Mouse (Mus musculus) spleen, adult 2 months (tissue): ENCODE data around the gene Tbkbp1. TPM values are rescaled to one million over a fixed set of nuclear protein-coding genes. Genes with fewer than 3 reads are reported as not detected.
A peak's percentile ranks its signal among the peaks of the same experiment; 100 is the strongest.
"Not testable (repeated sequence)": the region's sequence is repeated elsewhere in the genome, so short reads cannot be mapped to it uniquely, and the experiment has no call there.

Experiments
- DNase-seq, 2 experiments: peaks; one replicate each; pipeline versions ENCODE4 v3.0.0 to v3.0.0-alpha.2; 2012 to 2021; ENCODE audit warnings: low spot score in 2 of 2, low read depth in 1 of 2
- H3K27ac ChIP-seq: fragments of 200-500 bp; 2 replicates; pipeline ENCODE4 v1.5.1; 2012; ENCODE audit warnings: low read length, inconsistent platforms; ENCODE audit not compliant: insufficient read depth
- H3K27me3 ChIP-seq: fragments of 200-500 bp; 2 replicates; pipeline ENCODE4 v1.6.1; 2012; ENCODE audit warnings: mild to moderate bottlenecking, moderate library complexity, low read length, inconsistent platforms; ENCODE audit not compliant: control insufficient read depth, insufficient read depth
- H3K36me3 ChIP-seq: fragments of 200-500 bp; 2 replicates; pipeline ENCODE4 v1.6.1; 2012; ENCODE audit warnings: mild to moderate bottlenecking, low read length, inconsistent platforms; ENCODE audit not compliant: control insufficient read depth, insufficient read depth
- H3K4me1 ChIP-seq: fragments of 200-500 bp; 2 replicates; pipeline ENCODE4 v1.6.1; 2011; ENCODE audit warnings: inconsistent platforms; ENCODE audit not compliant: control insufficient read depth, insufficient read depth, insufficient read length
- H3K4me3 ChIP-seq: fragments of 200-500 bp; 2 replicates; pipeline ENCODE4 v1.5.1; 2011; ENCODE audit warnings: mild to moderate bottlenecking, inconsistent platforms; ENCODE audit not compliant: insufficient read depth, insufficient read length; ENCODE audit errors: extremely low read depth
- CTCF ChIP-seq: fragments of 200-500 bp; IDR thresholded peaks from 2 replicates; pipeline ENCODE4 v1.5.1; 2011; ENCODE audit warnings: mild to moderate bottlenecking, inconsistent platforms; ENCODE audit not compliant: insufficient read depth, insufficient read length, insufficient replicate concordance; ENCODE audit errors: extremely low read depth
- POLR2A ChIP-seq: fragments of 200-500 bp; IDR thresholded peaks from 2 replicates; pipeline ENCODE4 v1.6.1; 2011; ENCODE audit warnings: low read depth, low read length, inconsistent platforms
- WGBS: fragments of 180-500 bp; shearing (Covaris S2); methylation state at CpG from one replicate; pipeline ENCODE4 v1.1.7; 2018; 5-methylcytosine and 5-hydroxymethylcytosine counted together
- polyA plus RNA-seq: library from polyadenylated mRNA; depleted of rRNA; stranded (reverse); fragments of >200 nt; gene quantifications from 2 replicates; pipeline ENCODE4 v1.2.3, GENCODE M21; 2012

Gene Tbkbp1
- polyA plus RNA-seq, 1 experiment: 16.3 TPM

GRCm38 (mm10) chr11:97190992-97191391, 39.7 kb upstream of the Tbkbp1 start:
- Histone ChIP-seq H3K36me3 (no peaks in the 10 kb centered on the region), H3K27me3 (no peaks in the 10 kb centered on the region), H3K27ac (no peak overlapping the region), H3K4me3 (no peak overlapping the region), H3K4me1 (peaks cover 5% of the 10 kb centered on the region; the same call in 1 of the 2 replicates)
- TF ChIP-seq POLR2A: no peak
- no peak for TF ChIP-seq CTCF
- DNase-seq: peak; percentile 9 to 45
- 30% methylated on average over 6 of the region's 6 CpGs for WGBS

- H3K27me3 ChIP-seq, DNase-seq, H3K4me3 ChIP-seq, H3K36me3 ChIP-seq, H3K4me1 ChIP-seq, H3K27ac ChIP-seq: not testable (repeated sequence)
- 89% methylated on average over 6 of the region's 6 CpGs for WGBS
Observed at GRCm38 (mm10) chr11:97189645-97190044, 38.4 kb upstream of the Tbkbp1 start.

- Histone ChIP-seq H3K4me3 (no peak overlapping the region), H3K36me3 (peaks cover 2% of the 10 kb centered on the region), H3K27me3 (no peaks in the 10 kb centered on the region), H3K4me1 (peaks cover 5% of the 10 kb centered on the region; the same call in 1 of the 2 replicates), H3K27ac (no peak overlapping the region)
- 47% methylated on average over 3 of the region's 3 CpGs for WGBS
- DNase-seq: no peak
- TF ChIP-seq CTCF: no peak
- TF ChIP-seq POLR2A: no peak
Observed at GRCm38 (mm10) chr11:97189231-97189630, 37.9 kb upstream of the Tbkbp1 start.

- Histone ChIP-seq H3K27me3 (no peaks in the 10 kb centered on the region), H3K4me1 (peaks cover 5% of the 10 kb centered on the region; the same call in 1 of the 2 replicates), H3K27ac (peak overlapping the region; percentile 96), H3K4me3 (peak overlapping the region; percentile 51), H3K36me3 (peaks cover 6% of the 10 kb centered on the region)
- no peak for DNase-seq
- TF ChIP-seq POLR2A (no peak; the same call in 1 of the 2 replicates), CTCF (no peak)
- WGBS: 1% methylated on average over 15 of the region's 15 CpGs
Observed at GRCm38 (mm10) chr11:97188643-97188955, 37.3 kb upstream of the Tbkbp1 start.

GRCm38 (mm10) chr11:97187764-97188642, 36.7 kb upstream of the Tbkbp1 start, which contains the start of gene Kpnb1:
Kpnb1 (minus strand) TSS chr11:97187881.
- H3K27ac ChIP-seq: peak within 1 kb of the TSS; percentile 96
- DNase-seq: peak; percentile 98
- H3K27me3 ChIP-seq: no peaks in the 10 kb centered on the region
- TF ChIP-seq CTCF (no peak), POLR2A (peak; percentile 67)
- peaks cover 9% of the 10 kb centered on the region for H3K36me3 ChIP-seq
- H3K4me1 ChIP-seq: peaks cover 5% of the 10 kb centered on the region; the same call in 1 of the 2 replicates
- WGBS: under 1% methylated on average over 86 of the region's 101 CpGs
- H3K4me3 ChIP-seq: peak within 1 kb of the TSS; percentile 99

GRCm38 (mm10) chr11:97186947-97187763, 35.9 kb upstream of the Tbkbp1 start:
- Histone ChIP-seq H3K36me3 (peaks cover 13% of the 10 kb centered on the region), H3K27me3 (no peaks in the 10 kb centered on the region), H3K27ac (peak overlapping the region; percentile 94), H3K4me1 (peaks cover 5% of the 10 kb centered on the region; the same call in 1 of the 2 replicates), H3K4me3 (peak overlapping the region; percentile 99)
- DNase-seq: peak; percentile 83 to 98
- TF ChIP-seq POLR2A: no peak
- under 1% methylated on average over 70 of the region's 74 CpGs for WGBS
